8 mouse cellular contexts compared by ENCODE assay signal in genomic region chr6:114931212-114932115, GRCm38 (mm10). TPM values are rescaled to one million over a fixed set of nuclear protein-coding genes. Genes with fewer than 3 reads are reported as not detected.
DNase-seq lines count a peak whose midpoint lies in the region; ATAC-seq and TF ChIP-seq lines count a peak whose summit lies in the region.

No protein-coding gene starts in this region.

- H3K4me1 ChIP-seq in lung, embryonic 16.5 days (replicated peaks; ENCODE audit: control insufficient read depth, insufficient read depth, low read length): peaks cover 26% of the 10 kb centered on the region
- peaks cover 10% of the 10 kb centered on the region for H3K4me1 ChIP-seq in lung, adult 2 months (ENCODE audit: control insufficient read depth, insufficient read depth, low read length)
- peaks cover 36% of the 10 kb centered on the region for H3K4me1 ChIP-seq in limb, embryonic 12.5 days (replicated peaks)
- peaks cover 3% of the 10 kb centered on the region; the same call in 1 of the 2 replicates for H3K4me1 ChIP-seq in liver, postnatal 0 days (ENCODE audit: insufficient read depth)

- peak; percentile 15 to 40 for DNase-seq in adrenal gland, postnatal 36 days
- DNase-seq in adrenal gland, postnatal 10 days: no peak
- no peak for DNase-seq in lung, adult 2 months
- peak; percentile 26 for DNase-seq in gastrocnemius, postnatal 14 days
- no peak for DNase-seq in liver, postnatal 0 days

- peak overlapping the region; percentile 25 for H3K4me3 ChIP-seq in lung, embryonic 16.5 days (ENCODE audit: low read length)
- H3K4me3 ChIP-seq in lung, adult 2 months (replicated peaks; ENCODE audit: extremely low read depth, low read depth, low read length): no peak overlapping the region
- no peak overlapping the region; the same call in 1 of the 2 replicates for H3K4me3 ChIP-seq in limb, embryonic 12.5 days (replicated peaks)
- H3K4me3 ChIP-seq in liver, postnatal 0 days (ENCODE audit: low read depth, low read length): no peak overlapping the region

- peak overlapping the region; percentile 52 for H3K4me2 ChIP-seq in lung, embryonic 16.5 days (ENCODE audit: low read depth, low read length)
- peak overlapping the region; percentile 45 for H3K4me2 ChIP-seq in limb, embryonic 12.5 days
- no peak overlapping the region for H3K4me2 ChIP-seq in liver, postnatal 0 days (ENCODE audit: low read depth, low read length)

- intact Hi-C loops in gastrocnemius, postnatal 14 days (cut with DNase I; ENCODE audit: low total_unique reads): no loop called here

- H3K27ac ChIP-seq in lung, embryonic 16.5 days (ENCODE audit: low read length): peak overlapping the region; percentile 80
- H3K27ac ChIP-seq in limb, embryonic 12.5 days: peak overlapping the region; percentile 75
- H3K27ac ChIP-seq in liver, postnatal 0 days (ENCODE audit: low read depth): no peak overlapping the region

- H3K9ac ChIP-seq in lung, embryonic 16.5 days (ENCODE audit: low read length): peak overlapping the region; percentile 57
- no peak overlapping the region for H3K9ac ChIP-seq in limb, embryonic 12.5 days (replicated peaks)
- no peak overlapping the region for H3K9ac ChIP-seq in liver, postnatal 0 days (replicated peaks)

- WGBS in lung, embryonic 16.5 days: 39% methylated on average over 28 of the region's 28 CpGs
- whole genome bisulfite sequencing in lung, adult 2 months: 44% methylated on average over 28 of the region's 28 CpGs
- WGBS in limb, embryonic 12.5 days: 44% methylated on average over 28 of the region's 28 CpGs
- 75% methylated on average over 28 of the region's 28 CpGs for WGBS in liver, postnatal 0 days (ENCODE audit: insufficient replicate concordance)

- H3K27me3 ChIP-seq in lung, embryonic 16.5 days (ENCODE audit: control insufficient read depth, insufficient read depth, low read depth, low read length): no peaks in the 10 kb centered on the region
- H3K27me3 ChIP-seq in limb, embryonic 12.5 days: no peaks in the 10 kb centered on the region
- H3K27me3 ChIP-seq in liver, postnatal 0 days (ENCODE audit: insufficient read depth, low read length): no peaks in the 10 kb centered on the region

- no peak for TF ChIP-seq POLR2A in lung, adult 2 months (IDR thresholded peaks at IDR 0.05; ENCODE audit: borderline replicate concordance, extremely low read depth, low read depth, low read length)

- TF ChIP-seq EP300 in liver, postnatal 0 days (IDR thresholded peaks at IDR 0.05; ENCODE audit: low read depth): no peak

- H3K36me3 ChIP-seq in lung, embryonic 16.5 days (ENCODE audit: control insufficient read depth, insufficient read depth, low read length): no peaks in the 10 kb centered on the region
- 0 out of 2 replicates have a peak, but pooled peaks cover 4% of the 10 kb centered on the region for H3K36me3 ChIP-seq in limb, embryonic 12.5 days
- H3K36me3 ChIP-seq in liver, postnatal 0 days (replicated peaks; ENCODE audit: insufficient read depth, low read length): no peaks in the 10 kb centered on the region

- TF ChIP-seq CTCF in lung, adult 2 months (IDR thresholded peaks at IDR 0.05; ENCODE audit: insufficient read depth, low read length): no peak
- no peak for TF ChIP-seq CTCF in liver, postnatal 0 days (IDR thresholded peaks at IDR 0.05; ENCODE audit: low read depth)

- peaks cover 4% of the 10 kb centered on the region for H3K9me3 ChIP-seq in lung, embryonic 16.5 days (ENCODE audit: control insufficient read depth, low read length)
- peaks cover 7% of the 10 kb centered on the region; the same call in 1 of the 2 replicates for H3K9me3 ChIP-seq in limb, embryonic 12.5 days
- H3K9me3 ChIP-seq in liver, postnatal 0 days (ENCODE audit: low read length): no peaks in the 10 kb centered on the region

- no peak for ATAC-seq in lung, embryonic 16.5 days (ENCODE audit: low read depth)
- ATAC-seq in limb, embryonic 12.5 days (ENCODE audit: insufficient number of reproducible peaks, insufficient read depth, low FRiP score, low TSS enrichment, low read depth): 0 out of 2 replicates have a peak, but pooled peaks have one; percentile 20
- no peak for ATAC-seq in activated CD4-positive, CD25-positive, alpha-beta regulatory T cell, adult 4 months
- no peak for ATAC-seq in liver, postnatal 0 days

RNA-seq across cellular contexts. Expression of gene Vgll4, which starts 38.3 kb away (rescaled TPM):
- 10 to 100 TPM; 54.7 to 57.4 TPM for total RNA-seq in adrenal gland, postnatal 36 days (2021)
- total RNA-seq in adrenal gland, postnatal 10 days (2021): 10 to 100 TPM; 82.4 to 93.1 TPM
- polyA plus RNA-seq in lung, embryonic 16.5 days (2015; fragmentation: Nextera tagmentation; extraction: Ambion mirVana): 152 and 155 TPM in 2 replicates
- 80.8 and 81.7 TPM in 2 replicates for polyA plus RNA-seq in lung, adult 2 months (2012; rRNA removed)
- 10 to 100 TPM; 15.7 to 20.1 TPM for total RNA-seq in gastrocnemius, postnatal 14 days (2021)
- 146 and 156 TPM in 2 replicates for polyA plus RNA-seq in limb, embryonic 12.5 days (2016; fragmentation: Nextera tagmentation; extraction: Ambion mirVana)
- polyA plus RNA-seq in activated CD4-positive, CD25-positive, alpha-beta regulatory T cell, adult 4 months (2017; shearing (Covaris generic)): 100 to 1,000 TPM in 1 of 2 experiments, 10 to 100 TPM in 1; 95.8 to 109 TPM
- polyA plus RNA-seq in liver, postnatal 0 days (2015; fragmentation: Nextera tagmentation; extraction: Ambion mirVana): 11.9 and 14.7 TPM in 2 replicates

Comparison
In these comparisons a context has a peak if more than half of its experiments do, and no peak if none do; other contexts are left out.
1. DNase-seq: peak in adrenal gland, postnatal 36 days (2 of 2) and gastrocnemius, postnatal 14 days (single experiment); none in adrenal gland, postnatal 10 days (single experiment), lung, adult 2 months (single experiment) and liver, postnatal 0 days (single experiment).